1 mouse cellular context compared by ENCODE assay signal in the genomic region with DNA sequence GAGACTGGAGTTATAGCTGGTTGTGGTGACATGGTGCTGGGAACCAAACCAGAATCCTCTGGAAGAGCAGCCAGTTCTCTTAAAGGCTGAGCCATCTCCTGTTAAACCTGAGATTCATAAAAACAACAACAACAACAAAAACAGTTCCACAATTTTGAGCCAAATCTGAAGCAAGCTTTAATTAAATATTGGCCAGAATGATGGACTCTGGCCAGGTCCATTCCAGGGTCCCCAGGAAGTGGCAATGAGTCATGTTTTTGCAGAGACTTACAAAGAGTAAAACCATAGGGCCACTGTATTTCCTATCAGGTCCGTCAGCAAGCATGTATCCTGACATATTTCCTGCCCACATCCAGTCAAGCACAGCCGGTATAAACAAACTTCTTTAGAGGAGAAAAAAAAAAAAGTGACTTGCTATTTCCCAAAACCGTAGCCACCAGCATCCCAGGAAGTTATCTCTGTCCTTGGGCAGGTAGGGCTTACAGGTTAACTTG.
TF ChIP-seq lines count a peak whose summit lies in the region.

No protein-coding gene starts in this region.

TF ChIP-seq in myocyte, 11 proteins besides CTCF, POLR2A, EP300 and RAD21 (continued from another document):
- TF ChIP-seq SRF (IDR thresholded peaks at IDR 0.05; ENCODE audit: control insufficient read depth, insufficient read length, low read depth) (no peak), MAX (IDR thresholded peaks at IDR 0.05; ENCODE audit: low read depth) (no peak), REST (IDR thresholded peaks at IDR 0.05; ENCODE audit: insufficient read depth, insufficient read length) (no peak), E2F4 (IDR thresholded peaks at IDR 0.05; ENCODE audit: insufficient read depth) (no peak)
